Mouse (Mus musculus) adrenal gland, adult (tissue): ENCODE data around the gene Wdr26.

ENCODE experiments used
- DNase-seq, 2 experiments: peaks; one replicate each; pipeline ENCODE4 v3.0.0; 2022 to 2023; ENCODE audit warnings: low spot score in 1 of 2; ENCODE audit not compliant: inconsistent age in 2 of 2

Gene Wdr26

DNA sequence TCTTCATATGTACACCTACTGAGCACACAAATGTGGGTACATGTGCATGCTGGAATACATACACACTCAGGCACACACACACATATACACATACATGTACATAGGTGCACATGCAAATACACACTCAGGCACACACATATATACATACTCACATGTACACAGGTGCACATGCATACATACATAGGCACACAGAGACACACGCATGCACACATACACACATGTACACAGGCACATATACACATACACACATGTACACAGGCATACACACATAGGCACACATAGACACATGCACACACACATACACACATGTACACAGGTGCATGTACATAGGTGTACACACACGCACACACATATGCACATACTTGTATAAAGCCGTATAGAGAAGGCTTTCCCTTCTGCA, 29.4 kb upstream of the Wdr26 start:
- no peak for DNase-seq

DNA sequence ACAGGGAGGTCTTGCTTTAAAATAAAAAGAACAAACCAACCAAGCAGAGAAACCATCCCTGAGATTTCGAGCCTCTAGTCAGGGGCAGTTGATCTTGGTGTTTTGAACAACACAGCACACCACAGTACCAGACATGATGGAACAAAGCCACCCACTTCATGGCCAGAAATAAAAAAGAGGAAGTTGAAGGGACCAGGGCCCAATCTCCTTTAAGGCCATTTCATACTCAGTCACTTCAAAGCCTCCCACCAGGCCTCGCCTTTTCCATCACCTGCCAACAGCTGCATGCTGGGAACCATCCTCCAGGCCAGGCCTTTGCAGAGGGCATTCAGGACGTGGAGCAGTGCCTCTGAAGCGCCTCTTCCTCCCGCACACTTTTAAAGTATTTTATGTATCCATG, 25.5 kb upstream of the Wdr26 start:
- no peak for DNase-seq

DNA sequence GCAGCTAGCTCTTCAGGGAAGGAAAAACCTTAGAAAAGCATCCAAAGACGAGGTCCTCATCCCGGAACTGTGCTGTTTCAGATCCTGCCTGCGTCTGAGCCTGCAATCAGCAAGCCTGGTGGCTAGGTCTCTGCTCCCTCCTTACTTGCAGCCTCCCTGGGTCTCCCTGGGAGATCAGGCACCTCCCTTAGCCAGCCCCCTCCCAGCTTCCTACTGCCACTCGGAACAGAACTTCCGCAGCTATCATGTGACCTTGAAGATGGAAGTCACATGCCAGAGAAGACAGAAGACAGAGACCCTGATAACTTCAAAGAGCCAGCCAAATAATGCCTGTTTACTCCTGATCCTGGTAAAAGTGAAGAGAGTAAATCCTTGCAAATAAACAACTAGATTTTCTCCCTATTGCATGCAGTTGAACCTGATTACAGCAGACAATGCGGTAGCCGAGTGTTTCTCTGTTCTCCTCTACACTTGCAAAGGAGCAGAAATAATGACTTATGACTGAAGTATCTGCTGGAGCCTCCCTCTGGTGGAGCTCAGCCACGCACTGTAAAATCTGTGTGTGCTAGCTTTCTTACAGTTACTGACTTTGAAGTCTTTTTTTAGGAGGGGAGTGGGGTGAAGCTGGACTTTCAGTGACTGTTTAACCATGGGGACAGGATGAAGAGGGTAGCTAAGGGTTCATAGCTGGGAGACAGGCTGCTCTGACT, 22.7 kb upstream of the Wdr26 start:
- DNase-seq, result peak; percentile 60 to 77

DNA sequence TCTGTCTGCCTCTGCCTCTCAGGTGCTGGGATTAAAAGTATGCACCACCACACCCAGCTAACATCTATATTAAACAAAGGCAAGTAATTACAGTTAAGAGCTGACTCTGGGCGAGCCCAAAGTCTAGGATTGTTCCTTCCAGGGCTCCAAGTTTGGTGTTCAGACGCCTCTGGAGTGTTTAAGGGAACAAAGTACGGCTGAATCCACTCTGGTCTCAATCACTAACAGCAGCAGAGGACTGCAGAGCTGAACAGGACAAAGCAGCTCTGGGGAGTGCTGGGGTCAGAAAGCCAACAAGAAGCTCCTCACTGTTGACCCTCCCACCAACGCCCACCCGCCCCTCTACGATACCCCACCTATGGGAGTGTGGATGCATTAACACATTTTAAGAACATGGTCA, 21.9 kb upstream of the Wdr26 start:
- no peak for DNase-seq

DNA sequence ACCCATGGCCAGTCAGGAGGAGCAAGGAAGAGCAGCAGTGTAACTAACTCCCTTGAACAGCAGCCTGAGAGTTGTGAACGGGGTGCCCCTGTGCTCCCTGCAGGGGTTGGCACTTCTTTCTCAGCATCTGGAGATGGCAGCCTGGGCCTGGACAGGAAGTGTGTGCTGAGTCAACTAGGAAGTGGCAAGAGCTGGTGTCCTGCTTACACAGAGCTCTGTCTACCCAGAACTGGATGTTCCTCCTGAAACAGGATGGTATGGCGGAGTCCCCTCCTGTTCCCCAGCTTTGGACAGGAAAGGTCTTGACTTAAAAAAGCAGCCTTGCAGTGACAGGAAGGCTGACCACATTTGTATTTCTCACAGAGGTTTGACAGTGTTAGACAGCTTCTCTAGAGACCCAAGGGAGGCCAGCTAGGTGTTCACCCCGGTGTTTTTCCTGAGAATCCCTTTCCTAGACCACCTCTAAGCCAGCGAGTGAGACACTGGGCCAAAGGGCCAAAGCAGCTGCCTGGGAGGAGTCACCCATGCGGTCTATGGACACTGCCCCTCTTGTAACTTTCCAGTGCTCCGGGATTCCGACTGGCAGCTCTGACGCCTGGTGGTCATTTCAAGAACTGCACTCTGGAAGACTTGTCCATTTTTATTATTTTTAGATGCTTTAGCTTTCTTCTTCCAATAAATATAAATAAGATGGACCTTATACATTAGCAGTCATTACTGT, 20.7 kb upstream of the Wdr26 start:
- DNase-seq, result peak; percentile 85 to 94

DNA sequence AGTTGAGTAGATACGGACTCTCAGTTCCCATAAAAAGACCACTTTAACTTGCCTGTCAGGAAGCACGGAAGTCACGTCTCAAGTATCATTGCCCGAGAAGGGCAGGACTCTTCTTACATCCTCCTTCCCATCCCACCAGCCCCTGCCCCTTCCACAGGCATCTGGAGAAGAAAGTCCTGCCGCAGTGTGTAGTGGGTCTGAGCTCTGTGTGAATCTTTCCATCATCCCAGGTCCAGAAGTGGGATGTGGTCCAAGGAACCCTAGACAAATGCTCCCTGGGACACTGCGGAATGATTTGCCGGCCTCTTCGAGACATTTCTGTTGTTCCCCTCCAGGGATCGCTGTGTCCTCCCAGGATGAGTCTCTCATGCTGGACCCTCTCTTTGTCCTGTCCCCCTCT, 20.0 kb upstream of the Wdr26 start:
- DNase-seq, result peak in 1 of 2 experiments; percentile 36

DNA sequence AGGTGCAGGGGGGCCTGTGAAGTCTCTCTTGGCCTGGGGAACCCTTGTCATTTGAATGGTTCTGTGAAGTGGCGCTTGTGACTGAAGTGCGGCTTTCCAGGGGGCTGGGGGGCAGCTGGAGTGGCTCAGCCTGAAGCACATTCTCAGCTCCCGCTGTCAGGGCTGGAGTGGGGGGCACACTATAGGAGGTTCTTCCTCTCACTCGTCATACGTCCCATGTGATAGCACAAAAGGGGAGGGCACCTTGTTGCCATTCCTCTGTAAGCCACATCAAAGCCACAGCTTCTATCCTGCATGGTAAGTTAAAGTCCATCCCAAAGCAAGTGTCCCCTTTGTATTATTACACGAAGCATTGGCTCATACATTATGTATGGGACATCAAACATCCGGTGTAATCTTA, 19.5 kb upstream of the Wdr26 start:
- no peak for DNase-seq

DNA sequence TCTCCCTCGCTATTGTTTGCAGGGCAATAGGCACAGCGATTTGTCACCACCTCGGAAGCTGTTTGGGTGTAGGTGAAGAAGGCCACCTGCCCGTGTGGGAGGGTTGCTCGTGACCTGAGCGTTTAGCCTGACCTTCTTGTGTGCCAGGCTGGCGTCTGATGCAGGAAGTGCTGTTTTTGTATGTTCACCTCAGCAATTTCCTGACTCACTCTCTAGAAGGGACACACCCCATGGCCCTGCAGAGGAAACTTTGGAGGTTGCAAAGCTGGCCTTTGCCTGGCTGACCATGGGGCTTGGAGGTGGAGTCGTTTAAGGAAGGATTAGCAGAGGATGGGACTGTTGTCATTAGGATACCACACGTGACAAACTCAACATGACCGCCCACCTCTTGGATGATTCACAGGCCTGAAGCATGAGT, 18.9 kb upstream of the Wdr26 start:
- peak; percentile 34 to 70 for DNase-seq

DNA sequence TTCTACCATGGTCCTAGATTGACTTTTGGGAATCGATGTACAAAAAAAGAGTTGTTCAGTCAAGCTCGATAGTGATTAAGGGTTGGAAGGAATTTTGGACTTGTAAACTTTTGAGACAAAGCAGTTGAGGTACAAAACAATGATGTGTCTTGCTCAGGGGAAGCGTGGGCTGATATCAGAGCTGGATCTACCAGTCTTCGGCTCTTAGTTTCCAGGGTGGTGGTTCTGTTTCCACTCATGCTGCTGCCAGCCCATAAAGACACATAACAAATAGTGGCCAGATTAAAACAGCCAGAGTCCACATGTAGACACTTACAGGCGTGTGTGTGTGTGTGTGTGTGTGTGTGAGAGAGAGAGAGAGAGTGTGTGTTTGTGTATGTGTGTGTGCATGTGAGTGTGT, 17.2 kb upstream of the Wdr26 start:
- no peak for DNase-seq

DNA sequence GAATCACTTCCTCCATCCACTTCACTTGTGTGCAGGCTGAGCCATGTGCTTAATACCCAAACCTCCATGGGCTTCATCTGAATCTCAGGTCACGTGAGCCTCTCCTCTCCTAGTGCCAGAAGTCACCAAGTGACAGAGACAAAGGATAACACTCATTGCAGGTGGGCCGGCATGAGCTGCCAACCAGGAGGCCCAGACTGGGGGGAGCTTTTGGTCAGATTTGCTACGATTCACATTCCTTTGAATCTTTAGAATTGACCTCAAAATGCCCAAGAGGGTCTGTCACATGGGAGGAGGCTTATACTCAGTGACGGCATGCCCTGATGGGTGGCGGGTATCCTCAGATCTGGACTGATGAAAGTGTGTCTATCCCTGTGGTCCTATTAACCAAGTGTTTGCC, 16.8 kb upstream of the Wdr26 start:
- no peak for DNase-seq

DNA sequence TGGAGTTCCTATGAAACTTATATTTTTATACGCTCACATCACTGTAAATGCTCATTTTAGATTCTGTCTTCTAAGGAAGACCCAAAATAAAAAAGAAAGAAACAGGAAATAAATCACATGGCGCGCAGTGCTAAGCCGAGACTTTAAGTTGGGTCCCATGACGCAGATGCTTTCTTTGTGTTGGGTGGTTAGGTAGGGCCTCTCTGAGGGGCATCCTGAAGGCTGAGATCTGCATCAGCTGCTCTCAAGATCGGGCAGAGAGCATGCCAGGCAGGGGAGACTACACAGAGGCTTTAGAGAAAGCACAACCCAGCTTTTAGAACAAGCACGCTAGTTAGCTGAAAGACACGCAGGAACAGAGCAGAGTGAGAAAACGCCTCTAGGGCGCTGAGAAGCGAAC, 16.0 kb upstream of the Wdr26 start:
- no peak for DNase-seq

DNA sequence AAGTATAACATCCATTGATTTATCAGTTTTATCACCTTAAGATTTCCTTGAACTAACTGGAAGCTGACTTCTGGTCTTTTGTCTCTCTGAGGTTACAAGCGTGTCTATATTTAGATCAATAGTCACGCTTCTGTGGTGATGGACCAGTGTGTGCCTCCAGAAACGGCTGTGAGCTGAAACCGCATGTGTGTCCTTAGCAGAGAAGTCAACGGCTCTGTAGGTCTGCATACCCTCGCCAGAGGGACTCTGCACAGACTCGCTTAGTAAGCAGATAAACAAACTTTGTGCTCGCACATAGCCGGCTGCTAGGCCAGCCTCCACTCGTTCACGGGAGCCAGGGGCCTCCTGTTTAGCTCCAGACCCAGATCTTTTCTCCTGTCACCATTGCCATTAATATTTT, 15.0 kb upstream of the Wdr26 start:
- DNase-seq, result no peak

DNA sequence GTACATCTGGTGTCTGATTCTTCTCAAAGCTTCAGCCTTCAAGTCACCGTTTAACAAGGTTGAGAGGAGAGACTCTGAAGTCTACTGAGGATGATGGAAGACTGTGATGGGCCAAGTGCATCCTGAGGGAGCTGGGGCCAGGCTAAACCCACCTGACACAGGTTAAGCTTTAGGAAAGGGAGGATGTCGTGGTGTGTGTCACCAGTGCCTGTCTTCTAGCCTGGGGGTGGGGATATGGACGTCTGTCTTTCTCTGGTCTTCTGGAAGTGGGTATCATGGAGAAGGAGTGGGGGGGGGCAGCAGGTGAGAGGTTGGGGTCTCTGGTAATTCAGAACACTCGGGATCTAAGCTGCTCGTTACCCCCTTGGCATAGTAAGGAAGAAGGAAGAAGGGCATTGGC, 13.5 kb upstream of the Wdr26 start:
- no peak for DNase-seq

DNA sequence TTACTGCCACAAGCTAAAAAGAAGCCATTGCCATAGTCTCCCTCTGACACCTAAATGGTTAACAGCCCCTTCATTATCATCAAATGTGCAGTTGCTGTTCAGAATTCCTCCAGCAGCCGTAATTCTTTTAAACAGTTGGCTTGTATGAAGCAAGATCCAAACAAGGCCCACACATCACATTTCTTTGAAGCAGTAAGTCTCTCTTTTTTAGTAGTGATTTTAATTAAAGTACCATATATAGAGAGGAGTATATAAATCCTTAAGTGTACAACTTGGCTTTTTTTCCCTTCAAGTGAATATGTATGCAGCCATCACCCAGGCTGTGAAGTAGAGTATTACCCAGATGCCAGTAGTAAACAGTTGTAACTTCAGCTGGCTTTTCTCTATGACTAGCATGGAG, 10.2 kb upstream of the Wdr26 start:
- no peak for DNase-seq

DNA sequence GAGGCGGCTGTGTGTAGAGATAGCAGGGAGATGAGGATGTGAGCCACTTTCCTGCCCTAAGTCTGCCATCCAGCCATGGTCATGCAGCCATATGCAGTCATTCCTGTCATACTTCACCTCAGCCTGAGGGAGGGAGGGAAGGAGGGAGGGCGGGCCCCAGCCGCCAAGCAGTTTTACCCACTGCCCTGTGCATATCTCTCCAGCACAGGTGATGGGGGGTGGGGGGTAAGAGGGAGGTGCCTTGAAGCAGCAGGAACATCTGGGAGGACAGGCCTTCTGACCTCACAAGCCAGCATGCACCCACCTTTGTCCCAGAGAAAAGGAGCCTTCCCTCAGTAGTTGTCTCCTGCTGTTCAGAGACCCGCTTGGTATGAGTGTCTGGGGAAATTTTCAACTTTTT, 4.5 kb upstream of the Wdr26 start:
- no peak for DNase-seq

DNA sequence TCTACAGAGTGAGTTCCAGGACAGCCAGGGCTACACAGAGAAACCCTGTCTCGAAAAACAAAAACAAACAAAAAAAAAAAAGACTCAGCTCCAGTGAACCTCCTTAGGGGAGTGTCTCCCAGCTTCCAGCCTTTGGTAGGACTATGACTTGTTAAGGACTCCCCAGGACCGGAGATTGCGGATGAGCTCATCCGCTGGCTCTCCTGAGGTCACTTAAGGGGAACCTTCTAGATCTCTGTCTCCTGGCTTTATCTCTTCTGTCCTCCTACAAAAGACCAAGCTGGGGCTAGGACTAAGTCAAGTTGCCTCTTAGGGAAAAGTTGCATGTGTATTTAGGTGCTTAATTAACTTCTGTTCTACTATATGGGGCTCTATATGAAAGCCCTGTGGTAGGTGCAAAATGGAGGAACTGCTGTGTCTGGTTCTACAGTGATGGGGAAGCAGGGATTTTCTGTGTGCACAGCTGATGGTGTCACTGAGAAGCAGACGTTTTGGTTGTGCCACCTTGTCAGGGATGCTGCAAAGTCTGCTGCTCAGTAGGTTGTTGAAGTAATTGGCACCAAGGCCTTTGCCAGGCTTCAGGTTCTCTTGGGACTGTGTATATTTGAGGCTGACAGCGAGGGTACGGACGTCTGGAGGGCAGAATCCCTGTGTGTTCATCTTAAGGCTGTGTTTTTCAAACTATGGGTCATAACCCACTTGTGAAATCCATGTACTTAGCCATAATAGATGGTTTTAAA, 2.7 kb upstream of the Wdr26 start:
- no peak for DNase-seq

DNA sequence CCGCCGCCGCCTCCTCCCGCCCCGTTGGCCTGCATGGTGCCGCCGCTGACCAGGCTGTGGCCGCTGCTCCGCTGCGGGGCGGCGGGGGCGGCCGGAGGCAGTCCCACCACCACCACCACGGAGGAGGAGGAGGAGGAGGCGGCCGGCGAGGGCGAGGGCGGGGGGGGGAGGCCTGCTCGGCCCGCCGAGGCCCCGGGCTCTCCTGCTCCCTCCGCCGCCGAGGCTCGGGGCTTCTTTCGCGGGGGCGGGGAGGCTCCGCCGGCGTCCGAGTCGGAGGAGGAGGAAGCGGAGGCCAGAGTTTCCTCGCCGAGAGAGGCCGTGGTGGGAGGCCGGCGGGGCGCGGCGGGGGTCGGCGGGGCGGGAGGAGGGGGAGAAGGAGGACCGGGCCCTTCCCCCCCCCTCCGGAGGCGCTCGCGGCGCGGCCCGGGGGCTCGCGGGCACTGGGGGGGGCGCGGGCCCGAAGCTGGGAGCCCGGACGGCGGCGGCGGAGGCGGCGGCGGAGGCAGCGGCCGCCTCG, 340 bp downstream of the Wdr26 start:
- no peak for DNase-seq

DNA sequence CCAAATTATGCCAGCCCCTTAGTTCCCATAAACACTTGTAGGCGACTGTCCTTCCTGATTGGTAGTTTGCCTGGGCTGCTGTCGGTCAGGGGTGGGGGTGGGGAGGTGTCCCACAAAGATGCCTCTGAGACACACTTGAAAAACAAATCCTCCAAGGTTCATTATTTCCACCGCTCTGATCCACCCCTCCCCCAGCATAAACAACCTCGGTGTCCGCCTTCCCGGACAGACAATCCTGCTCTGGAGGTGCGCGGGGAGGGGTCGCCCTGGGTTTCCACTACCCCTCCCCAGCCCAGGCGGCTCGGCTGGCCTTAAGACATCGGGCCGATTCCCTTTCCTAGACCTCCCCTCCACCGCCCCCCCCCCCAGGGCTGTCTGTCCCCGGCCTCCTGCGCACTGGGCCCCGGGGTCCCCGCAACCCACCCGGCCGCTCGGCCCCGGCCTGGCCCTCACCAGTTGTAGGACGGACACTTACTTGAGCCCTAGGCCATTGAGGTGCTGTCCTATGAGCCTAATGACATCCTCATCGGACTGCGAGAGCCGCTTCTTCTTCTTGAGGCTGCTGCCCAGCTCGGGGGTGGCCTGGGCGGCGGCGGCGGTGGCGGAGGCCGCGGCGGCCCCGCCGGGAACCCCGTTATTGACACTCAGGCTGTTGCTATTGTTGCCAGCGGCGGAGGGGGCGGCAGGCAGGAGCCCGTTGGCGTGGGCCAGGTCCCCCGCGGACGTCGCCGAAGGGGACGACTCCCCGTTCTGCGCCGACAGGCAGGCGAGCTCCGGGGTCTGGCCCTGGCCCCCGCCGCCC, 999 bp downstream of the Wdr26 start:
- DNase-seq, result peak; percentile 57 to 83

DNA sequence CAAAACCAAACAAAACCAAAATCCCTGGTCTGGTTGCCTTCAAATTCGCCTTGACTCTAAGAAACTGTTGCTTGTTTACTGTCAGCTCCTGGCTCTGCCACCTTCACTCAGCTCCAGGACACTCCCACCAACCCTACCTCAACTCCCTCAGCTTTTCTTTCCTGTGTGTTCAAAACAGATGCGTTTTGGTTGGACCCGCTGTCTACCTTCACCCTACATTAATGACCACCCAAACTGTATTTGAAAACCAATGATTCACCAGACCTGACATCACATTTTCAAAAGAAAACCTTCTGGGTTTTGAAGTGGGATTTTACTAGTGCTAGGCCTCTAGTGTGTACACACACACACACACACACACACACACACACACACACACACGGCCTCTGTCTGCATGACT, 1.7 kb downstream of the Wdr26 start:
- DNase-seq, result no peak

DNA sequence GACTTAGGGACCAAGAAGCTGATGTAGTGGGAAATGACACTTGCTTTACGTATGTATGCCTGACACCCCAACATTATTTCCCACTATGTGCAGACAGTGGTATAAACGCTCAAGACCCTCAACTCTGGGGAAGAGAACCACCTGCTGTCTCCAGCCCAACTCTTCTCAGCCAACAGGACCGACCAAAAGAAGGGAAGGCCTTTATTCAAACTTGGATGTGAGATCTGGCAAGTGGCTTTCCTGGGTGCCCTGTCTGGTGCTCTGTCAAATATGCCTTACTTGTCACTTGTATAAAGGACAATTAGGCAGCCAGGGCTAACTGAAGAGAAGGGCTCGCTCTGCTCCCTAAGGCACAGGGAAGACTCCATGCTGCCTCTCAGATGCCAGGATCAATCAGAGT, 12.4 kb downstream of the Wdr26 start:
- DNase-seq, result no peak

DNA sequence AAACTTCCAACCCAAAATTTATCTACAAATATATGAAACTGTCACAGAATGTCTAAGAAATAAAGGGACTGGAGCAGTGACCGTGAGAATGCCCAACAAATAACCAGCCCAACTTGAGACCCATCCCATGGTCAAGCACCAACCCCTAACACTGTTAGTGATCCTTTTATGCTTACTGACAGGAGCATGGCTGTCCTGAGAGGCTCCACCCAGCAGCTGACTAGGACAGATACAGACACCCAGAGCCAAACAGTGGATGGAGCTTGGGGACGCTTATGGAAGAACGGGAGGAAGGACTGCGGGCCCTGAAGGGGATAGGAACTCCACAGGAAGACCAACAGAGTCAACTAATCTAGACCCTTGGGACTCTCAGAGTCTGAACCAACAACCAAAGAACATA, 22.9 kb downstream of the Wdr26 start:
- DNase-seq, result peak in 1 of 2 experiments; percentile 18
